Mouse (Mus musculus): ENCODE results near the gene Blvra.

Blvra gene

GRCm38 (mm10) chr2:127136979-127137378 lies 66.5 kb downstream of the Blvra start:
- DNase-seq (ENCODE audit: low read depth, low spot score): peak; percentile 60

GRCm38 (mm10) chr2:127137838-127138420 lies 67.5 kb downstream of the Blvra start:
- DNase-seq (ENCODE audit: low read depth, low spot score): no peak

- no peak for DNase-seq (ENCODE audit: low read depth, low spot score)
Measured at GRCm38 (mm10) chr2:127138449-127138848, 68.0 kb downstream of the Blvra start.

GRCm38 (mm10) chr2:127139094-127139493 lies 68.6 kb downstream of the Blvra start:
- DNase-seq (ENCODE audit: low read depth, low spot score): no peak

GRCm38 (mm10) chr2:127139605-127140004 lies 69.1 kb downstream of the Blvra start:
- DNase-seq (ENCODE audit: low read depth, low spot score): no peak

- no peak for DNase-seq (ENCODE audit: low read depth, low spot score)
Measured at GRCm38 (mm10) chr2:127140011-127140410, 69.5 kb downstream of the Blvra start.

- DNase-seq (ENCODE audit: low read depth, low spot score): no peak
Measured at GRCm38 (mm10) chr2:127142031-127142430, 71.6 kb downstream of the Blvra start.

- no peak for DNase-seq (ENCODE audit: low read depth, low spot score)
Measured at GRCm38 (mm10) chr2:127142577-127143157, 72.2 kb downstream of the Blvra start.

GRCm38 (mm10) chr2:127143158-127144063 lies 72.9 kb downstream of the Blvra start, which contains the start of gene Itpripl1:
Itpripl1 (minus strand) TSS chr2:127143442.
- DNase-seq (ENCODE audit: low read depth, low spot score): no peak

GRCm38 (mm10) chr2:127145699-127146098 lies 75.2 kb downstream of the Blvra start:
- DNase-seq (ENCODE audit: low read depth, low spot score): no peak
